Mouse (Mus musculus) regulatory T cell (primary cell): ENCODE data around the gene 6030445D17Rik.

ENCODE experiments used
- in situ Hi-C: fragments of 300-600 bp; cut with MboI, MseI; formaldehyde crosslinking; loops from one replicate; pipeline ENCODE4 v1.15.1; 2025; ENCODE audit warnings: high pct_unique_total_duplicates

6030445D17Rik gene

DNA sequence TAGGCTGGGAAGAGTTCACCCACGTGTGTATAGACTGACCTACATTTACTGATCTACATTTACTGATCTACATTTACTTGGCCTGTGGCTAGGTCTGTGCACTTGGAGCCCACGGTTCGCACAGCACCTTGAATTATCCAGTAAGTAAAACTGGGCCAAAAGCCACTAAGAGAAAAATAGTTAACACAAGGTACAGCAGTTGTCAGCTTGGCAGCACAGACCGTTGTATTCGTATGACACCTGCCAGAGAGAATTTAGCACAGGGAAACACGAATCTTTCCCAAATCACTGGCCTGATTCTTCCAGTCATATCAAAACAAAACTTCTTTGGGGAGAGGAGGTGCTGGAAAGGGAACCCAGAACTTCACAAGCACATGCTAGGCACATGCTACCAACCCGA is 3.8 kb upstream of the 6030445D17Rik start:
- in situ Hi-C loops: loop anchor here (5.0 kb wide), 2 partner anchors 59 to 164 kb away; partner anchors contain the start of gene Lactbl1

DNA sequence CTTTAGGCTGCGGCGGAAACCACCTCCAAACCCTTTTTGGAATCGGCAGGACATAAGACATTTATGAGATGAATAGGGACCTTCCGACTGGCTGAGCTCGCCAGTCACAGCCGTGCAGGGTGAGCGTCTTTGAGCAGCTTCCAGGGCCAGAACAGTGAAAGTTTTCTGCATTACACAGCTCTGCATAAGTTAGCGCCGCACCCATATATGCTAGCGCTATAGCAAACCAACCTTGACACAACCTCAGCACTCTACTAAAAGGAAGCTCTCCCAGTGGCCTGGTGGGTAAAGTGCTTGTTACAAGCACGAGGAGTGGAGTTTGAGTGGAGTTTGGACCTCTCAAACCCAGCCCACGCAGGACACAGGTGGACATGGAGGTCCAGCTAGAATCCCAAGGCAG is 2.8 kb upstream of the 6030445D17Rik start:
- in situ Hi-C loops: loop anchor here (5.0 kb wide), 2 partner anchors 58 to 163 kb away; partner anchors contain the start of gene Lactbl1

DNA sequence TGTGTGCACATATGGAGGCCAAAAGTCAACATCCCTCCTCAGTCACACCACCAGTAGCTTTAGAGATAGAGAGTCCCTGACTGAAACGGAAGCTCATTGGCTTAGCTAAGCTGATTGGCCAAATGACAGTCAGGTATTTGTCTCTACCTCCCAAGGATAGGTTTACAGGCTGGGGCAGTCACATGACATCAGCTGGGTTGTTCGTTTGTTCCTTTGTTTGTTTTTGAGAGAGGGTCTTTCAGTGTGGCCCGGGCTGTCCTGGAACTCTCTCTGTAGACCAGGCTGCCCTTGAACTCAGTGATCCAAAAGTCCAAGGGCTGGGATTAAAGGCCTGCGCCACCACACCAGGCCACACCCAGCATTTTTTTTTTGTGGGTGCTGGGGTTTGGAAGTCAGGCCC is 844 bp upstream of the 6030445D17Rik start:
- in situ Hi-C loops: loop anchor here (10.0 kb wide), 1 partner anchor 134 kb away; no protein-coding TSS in a partner anchor

DNA sequence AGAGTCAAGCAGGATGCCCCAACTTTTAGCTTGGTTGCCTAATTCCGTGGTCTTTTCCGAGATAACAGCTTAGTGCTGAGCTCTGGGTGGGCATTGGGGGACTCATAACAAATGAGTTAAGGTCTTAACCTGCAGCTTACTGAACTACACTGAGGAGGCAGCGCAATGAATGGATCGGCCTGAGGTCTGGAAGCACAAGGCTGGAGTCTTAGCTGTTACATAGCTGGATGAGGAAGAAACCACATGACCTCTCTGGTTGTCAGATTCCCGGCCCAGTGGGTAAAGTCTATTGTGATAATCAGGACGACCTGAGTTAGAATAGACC is 327 bp upstream of the 6030445D17Rik start:
- in situ Hi-C loops: loop anchor here (10.0 kb wide), 1 partner anchor 133 kb away; no protein-coding TSS in a partner anchor

DNA sequence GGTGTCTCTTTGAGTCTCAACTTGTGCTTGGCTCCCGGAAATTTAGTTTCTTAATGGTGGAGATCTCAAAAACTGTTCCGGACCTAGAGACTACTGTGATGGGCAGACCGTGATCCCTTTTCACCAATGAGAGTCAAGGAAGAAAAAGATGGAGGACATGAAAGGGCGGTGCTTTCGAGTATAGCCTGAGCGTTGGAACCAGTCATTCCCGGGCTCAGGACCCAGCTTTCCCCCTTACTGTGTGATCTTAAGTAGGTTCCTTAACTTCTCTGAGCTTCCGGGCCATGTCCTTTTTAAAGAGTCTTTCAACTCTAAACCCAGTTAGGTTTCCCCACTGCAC is 759 bp downstream of the 6030445D17Rik start:
- in situ Hi-C loops: loop anchor here (10.0 kb wide), 1 partner anchor 132 kb away; no protein-coding TSS in a partner anchor

DNA sequence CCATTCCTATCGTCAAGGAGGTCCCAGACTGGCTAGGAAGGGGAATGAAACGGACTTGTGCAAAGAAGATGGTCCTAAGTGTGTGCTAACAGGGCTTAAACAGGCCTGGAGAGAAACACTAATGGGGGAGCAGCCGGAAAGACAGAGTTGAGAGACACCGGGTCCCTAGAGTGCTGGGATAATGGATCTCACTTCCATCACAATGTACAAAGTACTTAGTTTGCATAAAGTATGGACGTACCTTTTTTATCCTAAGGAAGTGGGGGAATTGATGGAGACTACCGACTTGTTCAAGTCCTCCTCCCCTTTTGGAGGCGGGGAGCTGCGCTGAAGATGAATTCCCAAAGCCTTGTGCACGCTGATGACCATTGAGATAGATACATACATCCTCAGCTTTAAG is 1.4 kb downstream of the 6030445D17Rik start:
- in situ Hi-C loops: loop anchor here (10.0 kb wide), 1 partner anchor 131 kb away; no protein-coding TSS in a partner anchor

DNA sequence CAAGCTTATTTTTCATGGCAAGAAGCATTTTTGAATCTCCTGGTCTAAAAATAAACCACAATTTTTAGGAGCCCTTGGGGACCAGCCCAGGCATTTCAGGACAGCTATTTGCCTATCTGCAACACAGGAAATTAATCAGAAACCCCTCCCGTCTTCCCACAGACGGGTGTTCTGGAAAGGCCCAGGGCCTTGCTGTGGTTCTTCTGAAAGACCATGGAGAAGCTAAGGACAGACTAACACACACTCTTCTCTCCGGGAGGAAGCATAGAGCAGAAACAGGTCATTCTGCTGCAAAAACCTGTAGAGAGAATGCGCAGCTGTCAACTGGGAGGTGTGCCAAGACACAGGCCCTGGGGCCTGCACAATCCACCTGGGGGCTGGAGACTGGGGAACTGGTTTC is 4.2 kb downstream of the 6030445D17Rik start:
- in situ Hi-C loops: loop anchor here (10.0 kb wide), 1 partner anchor 129 kb away; no protein-coding TSS in a partner anchor

DNA sequence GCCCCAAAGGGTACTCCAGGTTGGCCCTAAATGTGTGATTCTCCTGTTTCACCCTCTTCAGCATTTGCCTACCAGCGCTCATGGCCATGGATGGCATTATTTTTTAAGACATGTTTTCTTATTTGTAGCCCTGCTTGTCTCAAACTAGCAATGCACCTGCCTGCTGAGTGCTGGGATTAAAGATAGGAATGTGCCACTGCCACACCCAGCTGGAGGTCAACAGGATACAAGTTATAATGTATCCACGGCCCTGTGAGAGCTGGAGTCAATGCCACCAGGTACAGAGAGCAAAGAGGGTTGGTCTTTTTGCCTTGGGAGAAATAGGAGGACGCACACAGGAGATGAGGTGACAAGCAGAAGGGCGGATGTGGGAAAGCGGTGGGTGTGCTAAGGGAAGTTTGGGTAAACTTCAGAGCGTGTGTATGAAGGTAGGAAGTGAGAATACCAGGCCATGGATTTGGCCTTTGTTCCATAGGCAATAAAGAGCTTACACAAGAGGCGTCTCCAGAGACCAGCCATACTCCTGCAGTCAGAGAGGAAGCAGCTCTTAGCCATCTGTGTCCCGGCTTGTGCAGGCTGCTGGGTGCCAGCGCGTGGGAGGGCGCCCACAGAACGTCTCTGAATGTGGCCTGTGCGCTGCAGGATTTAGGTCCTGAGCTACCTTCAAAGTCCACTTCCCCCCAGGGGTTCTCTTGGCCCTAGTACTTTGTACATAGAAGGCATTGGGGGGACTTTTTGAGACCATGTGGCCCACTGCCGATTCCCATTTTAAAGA is 6.7 kb downstream of the 6030445D17Rik start:
- in situ Hi-C loops: loop anchor here (10.0 kb wide), 1 partner anchor 126 kb away; no protein-coding TSS in a partner anchor

DNA sequence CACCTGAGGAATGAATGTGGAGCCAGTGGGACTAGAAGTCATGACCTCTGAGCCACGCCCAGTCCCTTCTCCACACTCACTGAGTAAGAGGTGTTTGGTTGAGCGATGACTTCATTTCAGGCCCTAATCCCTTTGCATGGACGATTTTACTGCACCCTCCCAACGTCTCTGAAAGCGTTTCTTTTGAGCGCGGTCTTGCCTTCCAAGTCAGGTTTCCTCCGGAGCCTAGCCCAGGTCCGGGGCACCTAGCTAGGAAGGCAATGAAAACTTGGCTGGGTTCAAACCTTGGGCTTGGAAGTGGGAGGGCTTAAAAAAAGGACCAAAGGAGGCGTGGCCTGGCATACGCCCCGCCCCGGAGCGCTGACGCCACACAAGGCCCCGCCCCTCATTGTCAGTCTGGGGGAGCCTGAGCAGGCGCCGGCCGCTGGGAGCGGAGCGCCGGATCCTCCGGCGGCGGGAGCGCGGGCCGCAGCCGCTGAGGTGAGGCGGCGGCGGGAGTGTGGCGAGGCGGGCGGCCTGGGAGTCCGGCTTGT is 7.4 kb downstream of the 6030445D17Rik start, which contains the start of gene Luzp1:
Gene Luzp1 (plus strand): TSS at position 391 of the 533 bp plus-strand sequence.
- in situ Hi-C loops: loop anchor here (10.0 kb wide), 1 partner anchor 125 kb away; no protein-coding TSS in a partner anchor

DNA sequence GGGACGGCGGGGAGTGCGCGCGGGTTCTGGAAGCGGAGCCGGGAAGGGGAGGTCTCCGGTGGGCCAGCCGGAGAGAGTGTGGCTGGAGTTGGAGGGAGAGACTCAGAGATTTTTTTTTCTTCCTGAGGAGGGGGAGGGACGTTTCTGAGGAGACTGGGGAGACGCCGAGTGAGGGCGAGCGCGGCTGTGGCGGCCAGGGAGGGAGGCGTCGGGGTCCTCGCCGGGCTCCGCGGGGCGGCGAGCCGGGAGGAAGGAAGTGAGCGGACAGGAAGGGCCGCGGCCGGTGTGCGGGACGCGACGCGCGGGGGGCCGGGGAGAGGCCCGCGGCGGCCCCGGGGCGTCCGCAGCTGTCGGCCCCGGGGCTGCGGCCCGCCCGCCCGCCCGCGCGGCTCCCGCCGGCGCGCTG is 7.9 kb downstream of the 6030445D17Rik start:
- in situ Hi-C loops: loop anchor here (10.0 kb wide), 2 partner anchors 125 to 865 kb away; no protein-coding TSS in a partner anchor

DNA sequence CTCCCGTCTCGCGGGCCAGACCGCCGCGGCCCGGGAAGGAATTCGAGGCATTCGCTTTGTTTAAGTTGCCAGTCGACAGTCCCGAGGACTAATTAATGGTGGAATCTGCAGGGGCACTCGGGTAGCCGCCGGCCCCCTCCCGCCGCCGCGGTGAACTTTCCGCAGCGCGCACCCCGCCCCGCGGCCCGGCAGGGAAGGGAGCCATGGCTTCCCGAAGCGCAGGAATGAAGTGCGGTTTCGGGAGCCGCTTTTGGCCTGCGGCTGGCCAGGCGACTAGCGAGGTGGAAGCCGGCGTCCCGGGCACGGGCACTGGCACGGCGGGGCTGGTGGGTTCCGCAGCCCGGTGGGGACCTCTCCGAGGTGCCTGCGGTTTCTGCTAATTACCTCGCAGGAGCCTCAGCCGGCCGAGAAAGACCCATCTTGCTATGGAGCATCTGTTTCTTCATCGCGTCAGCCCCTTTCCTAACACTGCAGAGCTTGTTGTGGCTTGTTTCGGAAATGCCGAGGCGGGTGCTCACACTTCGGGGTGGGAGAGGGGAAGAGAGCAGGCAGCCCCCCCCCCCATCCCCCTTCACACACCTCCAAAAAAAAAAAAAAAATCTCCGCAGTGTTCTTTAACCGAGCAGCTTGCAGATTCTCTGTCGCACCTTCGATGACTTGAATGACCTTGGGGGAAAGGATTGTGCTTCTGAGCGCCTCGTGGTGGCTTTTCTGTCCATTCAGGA is 8.5 kb downstream of the 6030445D17Rik start:
- in situ Hi-C loops: loop anchor here (10.0 kb wide), 1 partner anchor 864 kb away; no protein-coding TSS in a partner anchor

DNA sequence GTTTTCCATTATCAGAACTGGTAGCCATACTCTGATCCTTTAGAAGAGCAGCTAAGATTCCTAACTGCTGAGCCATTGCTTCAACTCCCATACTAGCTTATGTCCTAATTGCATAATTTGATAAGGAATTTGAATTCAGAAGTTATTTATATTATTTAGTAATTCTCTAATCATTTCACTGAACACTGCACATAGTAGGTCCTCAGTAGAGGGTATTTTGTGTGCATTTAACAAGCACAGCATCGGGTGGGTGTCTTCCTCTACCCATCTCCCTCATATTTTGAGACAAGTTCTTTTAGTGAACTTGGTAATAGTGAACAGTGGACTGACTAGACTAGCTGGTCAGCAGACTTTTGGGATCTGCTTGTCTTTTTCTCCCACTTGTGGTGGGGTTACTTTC is 14.6 kb downstream of the 6030445D17Rik start:
- in situ Hi-C loops: loop anchor here (10.0 kb wide), 1 partner anchor 858 kb away; no protein-coding TSS in a partner anchor

DNA sequence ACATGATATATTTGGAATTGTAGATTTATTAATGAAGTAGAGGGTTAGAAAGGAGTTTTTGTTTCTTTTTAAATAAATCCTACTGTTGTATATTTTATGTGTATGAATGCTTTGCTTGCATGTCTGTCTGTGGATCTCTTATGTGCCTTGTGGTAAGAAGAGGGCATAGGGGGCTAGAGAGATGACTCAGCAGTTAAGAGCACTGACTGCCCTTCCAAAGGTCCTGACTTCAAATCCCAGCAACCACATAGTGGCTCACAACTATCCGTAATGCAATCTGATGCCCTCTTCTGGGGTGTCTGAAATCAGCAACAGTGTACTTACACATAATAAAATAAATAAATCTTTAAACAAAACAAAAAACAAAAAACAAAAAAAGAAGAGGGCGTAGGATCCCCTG is 24.5 kb downstream of the 6030445D17Rik start:
- in situ Hi-C loops: no loop called here

DNA sequence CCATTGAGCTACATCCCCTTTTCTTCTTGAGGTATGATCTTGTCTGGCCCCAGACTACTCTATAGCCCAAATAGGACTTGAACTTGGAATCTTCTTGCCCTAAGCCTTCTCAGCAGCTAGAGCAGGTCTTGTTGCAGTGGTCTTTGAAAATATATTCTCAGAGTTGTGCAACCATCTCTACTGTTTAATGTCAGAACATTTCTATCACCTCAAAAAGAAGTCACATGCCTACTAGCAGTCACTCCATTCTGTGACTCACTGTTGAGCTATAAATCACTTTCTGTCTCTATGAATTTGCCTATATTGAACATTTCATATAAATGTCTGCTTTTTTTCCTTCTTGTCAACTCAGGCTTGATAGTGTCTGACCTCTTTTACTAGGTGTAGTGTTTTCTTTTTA is 33.9 kb downstream of the 6030445D17Rik start:
- in situ Hi-C loops: no loop called here

DNA sequence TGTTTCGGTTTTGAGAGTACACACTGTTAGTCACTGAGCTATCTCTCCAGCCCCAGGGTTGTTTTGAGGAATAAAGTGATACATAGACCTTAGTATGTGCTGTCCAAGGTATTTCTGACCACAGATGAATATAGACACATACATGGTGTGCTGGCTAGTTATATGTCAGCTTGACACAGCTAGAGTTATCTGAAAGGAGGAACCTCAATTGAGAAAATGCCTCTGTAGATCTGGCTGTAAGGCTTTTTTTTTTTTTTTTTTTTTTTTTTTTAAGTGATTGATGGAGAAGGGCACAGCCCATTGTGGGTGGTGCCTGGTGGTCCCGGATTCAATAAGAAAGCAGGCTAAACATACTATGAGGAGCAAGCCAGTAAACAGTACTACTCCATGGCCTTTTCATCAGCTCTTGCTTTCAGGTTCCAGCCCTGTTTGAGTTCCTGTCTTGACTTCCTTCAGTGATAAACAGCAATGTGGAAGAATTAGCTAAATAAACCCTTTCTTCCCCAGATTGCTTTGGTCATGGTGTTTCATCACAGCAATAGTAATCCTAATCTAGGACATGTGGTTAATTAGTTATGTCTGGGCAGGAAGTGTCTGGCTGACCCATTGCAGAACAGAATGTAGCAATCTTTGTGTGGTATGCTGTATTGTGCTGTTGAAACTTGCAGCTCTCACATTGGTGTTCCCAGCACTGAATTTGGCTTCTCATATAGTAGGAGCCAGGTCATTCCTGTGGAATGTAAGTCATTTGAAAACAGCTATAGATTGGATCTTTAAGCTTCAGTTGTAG is 43.6 kb downstream of the 6030445D17Rik start:
- in situ Hi-C loops: no loop called here

DNA sequence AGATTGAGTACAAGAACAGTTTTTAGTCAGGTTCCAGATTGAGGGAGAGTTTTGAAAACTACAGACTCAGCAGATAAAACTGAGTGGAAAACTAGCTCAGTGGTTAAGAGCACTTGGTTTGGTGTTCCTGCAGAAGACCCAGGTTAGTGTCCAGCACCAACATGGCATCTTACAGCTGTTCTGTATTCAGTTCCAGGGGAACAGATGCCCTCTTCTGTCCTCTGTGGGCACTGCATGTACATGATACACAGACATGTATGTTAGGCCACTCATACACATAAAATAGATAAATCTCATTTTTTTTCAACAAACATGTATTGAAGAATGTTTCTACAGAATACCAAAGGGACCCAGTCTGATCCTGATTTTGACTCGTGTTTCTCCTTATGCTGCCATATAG is 47.8 kb downstream of the 6030445D17Rik start:
- in situ Hi-C loops: no loop called here

DNA sequence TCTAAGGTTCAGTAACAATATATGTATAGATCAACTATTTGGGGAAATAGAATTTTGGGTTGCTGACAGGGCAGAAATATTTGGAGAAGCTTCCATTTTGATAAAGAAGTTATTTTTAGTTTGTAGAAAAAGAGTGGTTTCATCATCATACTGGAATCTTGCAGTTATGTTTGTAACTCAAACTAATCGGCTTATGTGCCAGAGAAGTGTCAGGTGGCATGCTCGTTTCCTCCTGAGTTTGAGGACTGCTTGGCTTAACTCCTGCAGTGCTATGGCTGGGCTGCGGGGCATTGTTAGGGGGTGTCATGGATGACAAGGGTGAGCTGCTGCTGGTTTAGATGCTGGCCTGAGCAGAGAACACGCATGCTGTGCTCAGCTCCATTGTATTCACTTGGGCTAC is 49.7 kb downstream of the 6030445D17Rik start:
- in situ Hi-C loops: no loop called here

DNA sequence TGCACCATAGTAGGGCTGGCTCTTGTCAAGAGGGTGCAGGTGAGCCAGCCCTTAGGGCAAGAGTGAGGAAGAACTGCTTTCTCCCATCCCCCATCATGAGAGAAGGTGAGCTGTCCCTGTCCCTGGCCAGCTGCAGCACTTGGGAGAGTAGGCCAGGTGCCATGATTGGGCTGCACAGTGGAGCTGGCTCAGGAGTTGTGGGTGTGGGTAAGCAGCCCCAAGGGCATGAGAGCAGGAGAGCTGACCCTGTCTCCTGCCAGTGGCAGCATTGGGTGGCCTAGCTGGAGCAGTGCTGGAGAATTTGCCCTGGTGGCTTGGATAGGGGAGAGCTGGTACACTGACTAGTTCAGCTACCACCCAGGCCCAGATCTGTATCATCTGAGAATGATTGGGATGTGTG is 50.9 kb downstream of the 6030445D17Rik start:
- in situ Hi-C loops: no loop called here
